Mouse (Mus musculus) megakaryocyte, embryonic 14.5 days (primary cell): ENCODE results near the gene Golph3l.

Experiments used
- FLI1 ChIP-seq: IDR thresholded peaks from 2 replicates; pipeline ENCODE4 v1.6.1; 2012; ENCODE audit warnings: low read length, inconsistent platforms, mixed read lengths
- GATA1 ChIP-seq: IDR thresholded peaks from 3 replicates; pipeline ENCODE4 v1.6.1; 2012; ENCODE audit warnings: mixed read lengths, low read length, inconsistent platforms, borderline replicate concordance

- no peak for TF ChIP-seq GATA1
- TF ChIP-seq FLI1: no peak
Observed at GRCm38 (mm10) chr3:95636072-95636471, 47.3 kb downstream of the Golph3l start.
